In genomic region chr8:45677114-45677853, GRCm38 (mm10) we compare ENCODE assay signal across 21 mouse cellular contexts.
DNase-seq lines count a peak whose midpoint lies in the region; ATAC-seq and TF ChIP-seq lines count a peak whose summit lies in the region.
"Had no signal": no experiment of that assay in that cellular context is flagged by ENCODE, and none has a peak within 500 bp of the region (broad histone marks: within the 10 kb centered on the region; RNA-seq: fewer than 3 reads in every experiment).

No protein-coding gene starts in this region.

- H3K27me3 ChIP-seq in hindbrain, embryonic 11.5 days (ENCODE audit: control insufficient read depth, insufficient read depth, low read length): no peaks in the 10 kb centered on the region
- no peaks in the 10 kb centered on the region for H3K27me3 ChIP-seq in hindbrain, postnatal 0 days (ENCODE audit: insufficient read depth, low read length)
- H3K27me3 ChIP-seq in neural tube, embryonic 11.5 days (ENCODE audit: control insufficient read depth, insufficient read depth, low read length): no peaks in the 10 kb centered on the region
- no peaks in the 10 kb centered on the region for H3K27me3 ChIP-seq in neural tube, embryonic 15.5 days (replicated peaks)
- H3K27me3 ChIP-seq in forebrain, embryonic 14.5 days (replicated peaks; ENCODE audit: control insufficient read depth, insufficient read depth, low read length): no peaks in the 10 kb centered on the region
- H3K27me3 ChIP-seq: heart, embryonic 13.5 days; Patski had no signal

- no peak overlapping the region for H3K27ac ChIP-seq in hindbrain, embryonic 11.5 days (ENCODE audit: low read depth, low read length)
- no peak overlapping the region for H3K27ac ChIP-seq in hindbrain, postnatal 0 days
- H3K27ac ChIP-seq in neural tube, embryonic 11.5 days (ENCODE audit: low read depth, low read length): no peak overlapping the region
- H3K27ac ChIP-seq in neural tube, embryonic 15.5 days (replicated peaks): no peak overlapping the region
- H3K27ac ChIP-seq in forebrain, embryonic 14.5 days (ENCODE audit: low read depth, low read length): peak overlapping the region; percentile 49; the same call in 1 of the 2 replicates
- H3K27ac ChIP-seq: heart, embryonic 13.5 days; stomach, postnatal 0 days had no signal

- no peaks in the 10 kb centered on the region for H3K36me3 ChIP-seq in hindbrain, embryonic 11.5 days (ENCODE audit: control insufficient read depth, insufficient read depth, low read length)
- no peaks in the 10 kb centered on the region for H3K36me3 ChIP-seq in hindbrain, postnatal 0 days (ENCODE audit: insufficient read depth, low read length)
- no peaks in the 10 kb centered on the region for H3K36me3 ChIP-seq in neural tube, embryonic 11.5 days (ENCODE audit: control insufficient read depth, insufficient read depth, low read length)
- H3K36me3 ChIP-seq in neural tube, embryonic 15.5 days: no peaks in the 10 kb centered on the region
- H3K36me3 ChIP-seq in forebrain, embryonic 14.5 days (ENCODE audit: control insufficient read depth, insufficient read depth, low read length): no peaks in the 10 kb centered on the region

- intact Hi-C loops in gastrocnemius, postnatal 36 days (cut with DNase I): no loop called here

- DNase-seq in hindbrain, embryonic 11.5 days (ENCODE audit: low spot score): peak; percentile 20
- no peak for DNase-seq in hindbrain, postnatal 0 days (ENCODE audit: low spot score)
- DNase-seq in neural tube, embryonic 11.5 days (ENCODE audit: low spot score): peak; percentile 14
- peak; percentile 74 for DNase-seq in forebrain, embryonic 14.5 days (ENCODE audit: low spot score)
- peak; percentile 16 for DNase-seq in retina, postnatal 7 days (ENCODE audit: low read depth, low spot score)
- DNase-seq in left cerebral cortex, adult 8-10 months (ENCODE audit: low spot score in 2 of 2): no peak
- DNase-seq in gastrocnemius, postnatal 36 days: no peak
- DNase-seq: adrenal gland, postnatal 36 days; cerebellum, adult 9-10 months; heart, postnatal 4 days; kidney, adult 9 months; left cerebral cortex, postnatal 4 days; lung, embryonic 14.5 days; right cerebral cortex, postnatal 14 days; thymus, postnatal 14 days had no signal

- H3K9me3 ChIP-seq in hindbrain, embryonic 11.5 days (ENCODE audit: control insufficient read depth, low read length): no peaks in the 10 kb centered on the region
- no peaks in the 10 kb centered on the region for H3K9me3 ChIP-seq in hindbrain, postnatal 0 days (ENCODE audit: low read length)
- H3K9me3 ChIP-seq in neural tube, embryonic 11.5 days (ENCODE audit: control insufficient read depth, low read length): no peaks in the 10 kb centered on the region
- no peaks in the 10 kb centered on the region for H3K9me3 ChIP-seq in neural tube, embryonic 15.5 days (replicated peaks)
- H3K9me3 ChIP-seq in forebrain, embryonic 14.5 days (replicated peaks; ENCODE audit: control insufficient read depth, low read length): no peaks in the 10 kb centered on the region
- H3K9me3 ChIP-seq: heart, embryonic 13.5 days had no signal

- no peaks in the 10 kb centered on the region for H3K4me1 ChIP-seq in hindbrain, embryonic 11.5 days (replicated peaks; ENCODE audit: control insufficient read depth, insufficient read depth, low read length)
- no peaks in the 10 kb centered on the region for H3K4me1 ChIP-seq in hindbrain, postnatal 0 days (ENCODE audit: insufficient read depth, low read length)
- no peaks in the 10 kb centered on the region; the same call in 1 of the 2 replicates for H3K4me1 ChIP-seq in neural tube, embryonic 11.5 days (ENCODE audit: control insufficient read depth, insufficient read depth, low read length)
- peaks cover 12% of the 10 kb centered on the region for H3K4me1 ChIP-seq in neural tube, embryonic 15.5 days
- H3K4me1 ChIP-seq in forebrain, embryonic 14.5 days (ENCODE audit: control insufficient read depth, insufficient read depth, low read length): peaks cover 24% of the 10 kb centered on the region

- no peak overlapping the region for H3K4me3 ChIP-seq in hindbrain, embryonic 11.5 days (ENCODE audit: low read depth, low read length)
- H3K4me3 ChIP-seq in hindbrain, postnatal 0 days (ENCODE audit: low read length): no peak overlapping the region
- H3K4me3 ChIP-seq in neural tube, embryonic 11.5 days (ENCODE audit: low read depth, low read length): no peak overlapping the region
- H3K4me3 ChIP-seq in neural tube, embryonic 15.5 days (replicated peaks): no peak overlapping the region
- H3K4me3 ChIP-seq in forebrain, embryonic 14.5 days (ENCODE audit: low read depth, low read length): no peak overlapping the region
- H3K4me3 ChIP-seq: erythroblast, embryonic 14.5 days; heart, embryonic 13.5 days had no signal

- 54% methylated on average over 10 of the region's 10 CpGs for WGBS in hindbrain, embryonic 11.5 days
- WGBS in hindbrain, postnatal 0 days: 24% methylated on average over 10 of the region's 10 CpGs
- WGBS in neural tube, embryonic 11.5 days: 51% methylated on average over 10 of the region's 10 CpGs
- WGBS in neural tube, embryonic 15.5 days: 26% methylated on average over 10 of the region's 10 CpGs
- 14% methylated on average over 10 of the region's 10 CpGs for WGBS in forebrain, embryonic 14.5 days

- ATAC-seq in hindbrain, embryonic 11.5 days (ENCODE audit: low FRiP score): no peak
- ATAC-seq in hindbrain, postnatal 0 days: no peak
- ATAC-seq in neural tube, embryonic 11.5 days (ENCODE audit: insufficient read depth, low FRiP score, low TSS enrichment): 0 out of 2 replicates have a peak, but pooled peaks have one; percentile 33
- ATAC-seq in neural tube, embryonic 15.5 days (ENCODE audit: low FRiP score): no peak
- ATAC-seq in forebrain, embryonic 14.5 days: peak; percentile 52; the same call in 1 of the 2 replicates
- ATAC-seq: inflammation-experienced regulatory T-cells, adult 6 months; Patski had no signal

- no peak for TF ChIP-seq CTCF in hindbrain, postnatal 0 days (IDR thresholded peaks at IDR 0.05; ENCODE audit: low read depth)

- H3K9ac ChIP-seq in hindbrain, embryonic 11.5 days (ENCODE audit: low read depth, low read length): no peak overlapping the region
- H3K9ac ChIP-seq in hindbrain, postnatal 0 days (replicated peaks; ENCODE audit: low read length): no peak overlapping the region
- no peak overlapping the region for H3K9ac ChIP-seq in neural tube, embryonic 11.5 days (ENCODE audit: low read length)
- no peak overlapping the region for H3K9ac ChIP-seq in neural tube, embryonic 15.5 days (replicated peaks)
- H3K9ac ChIP-seq in forebrain, embryonic 14.5 days (ENCODE audit: low read length): no peak overlapping the region
- H3K9ac ChIP-seq: heart, embryonic 13.5 days; lung, embryonic 14.5 days had no signal

- H3K4me2 ChIP-seq in hindbrain, embryonic 11.5 days (replicated peaks; ENCODE audit: low read depth, low read length): no peak overlapping the region
- H3K4me2 ChIP-seq in hindbrain, postnatal 0 days (ENCODE audit: low read depth, low read length): no peak overlapping the region
- H3K4me2 ChIP-seq in neural tube, embryonic 11.5 days (ENCODE audit: low read depth): no peak overlapping the region
- no peak overlapping the region for H3K4me2 ChIP-seq in neural tube, embryonic 15.5 days
- no peak overlapping the region for H3K4me2 ChIP-seq in forebrain, embryonic 14.5 days (ENCODE audit: low read length)
- H3K4me2 ChIP-seq: heart, embryonic 13.5 days; lung, embryonic 14.5 days had no signal

Comparison
In these comparisons a context has a peak if more than half of its experiments do, and no peak if none do; other contexts are left out.
1. ATAC-seq: peak in neural tube, embryonic 11.5 days (single experiment) and forebrain, embryonic 14.5 days (single experiment); none in hindbrain, embryonic 11.5 days (single experiment), hindbrain, postnatal 0 days (single experiment) and neural tube, embryonic 15.5 days (single experiment).
2. DNase-seq: peak in hindbrain, embryonic 11.5 days (single experiment), neural tube, embryonic 11.5 days (single experiment), forebrain, embryonic 14.5 days (single experiment) and retina, postnatal 7 days (single experiment); none in hindbrain, postnatal 0 days (single experiment), left cerebral cortex, adult 8-10 months (0 of 2) and gastrocnemius, postnatal 36 days (0 of 2).